Mouse (Mus musculus): ENCODE measurements around the gene Mdk. TPM values are rescaled to one million over a fixed set of nuclear protein-coding genes. Genes with fewer than 3 reads are reported as not detected.

Gene Mdk
- polyA plus RNA-seq, 1 experiment from 2014 or later: 347 TPM

DNA sequence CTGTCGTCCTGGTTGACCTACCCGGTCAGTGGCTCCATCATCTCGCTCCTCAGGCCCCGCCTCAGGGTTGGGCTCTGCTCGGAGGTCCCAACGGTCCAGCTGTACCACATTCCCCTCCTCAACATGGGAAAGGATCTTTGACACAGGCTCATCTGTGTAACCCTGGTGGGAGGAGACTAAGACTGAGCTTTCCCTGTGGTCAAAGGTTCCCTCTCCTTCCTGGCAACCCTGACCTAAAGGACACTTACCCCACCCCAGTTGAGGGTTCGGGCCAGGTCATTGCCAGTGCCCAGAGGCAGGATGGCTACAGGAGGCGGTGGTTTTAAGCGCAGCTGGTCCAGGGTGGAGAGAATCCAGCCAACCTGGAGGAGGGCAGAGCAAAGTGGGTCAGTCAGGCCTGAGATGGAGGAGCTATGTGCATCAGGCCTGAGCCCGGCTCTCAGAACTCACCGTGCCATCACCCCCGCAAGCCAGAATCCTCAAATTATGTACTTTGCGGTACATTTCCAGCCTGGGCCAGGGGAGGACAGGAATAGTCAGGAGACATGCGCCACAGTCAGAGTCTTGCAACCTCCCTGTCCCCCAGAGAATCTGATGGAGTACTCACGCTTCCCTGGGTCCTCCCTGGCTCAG is 7.3 kb upstream of the Mdk start:
- Histone ChIP-seq H3K27ac (replicated peaks) (no peak overlapping the region), H3K36me3 (peaks cover 33% of the 10 kb centered on the region), H3K4me2 (replicated peaks) (no peak overlapping the region), H3K27me3 (no peaks in the 10 kb centered on the region), H3K9ac (replicated peaks) (no peak overlapping the region), H3K4me3 (no peak overlapping the region), H3K4me1 (peaks cover 2% of the 10 kb centered on the region; the same call in 1 of the 2 replicates), H3K9me3 (no peaks in the 10 kb centered on the region)
- 89% methylated on average over 15 of the region's 15 CpGs for WGBS
- no peak for ATAC-seq (replicated peaks)

DNA sequence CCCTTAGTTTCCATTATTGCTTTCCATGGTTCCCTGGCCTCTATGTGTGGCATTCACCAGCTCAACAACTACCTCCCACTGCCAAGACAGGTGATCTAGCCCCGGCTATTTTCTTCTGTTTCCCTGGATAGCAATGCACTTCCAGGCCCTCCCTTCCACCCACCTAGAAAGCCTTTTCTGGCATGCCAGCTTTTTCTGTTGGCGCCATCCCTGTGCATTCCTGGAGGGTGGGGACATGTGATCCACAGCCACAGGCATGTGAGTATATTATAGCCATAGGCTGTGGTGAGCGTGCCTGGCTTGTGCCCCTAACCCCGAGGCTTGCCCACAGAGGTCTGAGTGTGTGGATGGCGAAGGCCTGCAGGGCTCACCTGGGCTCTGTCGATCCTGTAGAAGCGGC is 4.1 kb upstream of the Mdk start:
- no peaks in the 10 kb centered on the region for H3K27me3 ChIP-seq
- no peak overlapping the region for H3K27ac ChIP-seq (replicated peaks)
- H3K4me2 ChIP-seq (replicated peaks): no peak overlapping the region
- no peak for ATAC-seq (replicated peaks)
- no peak overlapping the region for H3K4me3 ChIP-seq
- no peak overlapping the region for H3K9ac ChIP-seq (replicated peaks)
- peaks cover 13% of the 10 kb centered on the region for H3K4me1 ChIP-seq
- H3K9me3 ChIP-seq: no peaks in the 10 kb centered on the region
- WGBS: 93% methylated on average over 7 of the region's 7 CpGs
- H3K36me3 ChIP-seq: peaks cover 33% of the 10 kb centered on the region

DNA sequence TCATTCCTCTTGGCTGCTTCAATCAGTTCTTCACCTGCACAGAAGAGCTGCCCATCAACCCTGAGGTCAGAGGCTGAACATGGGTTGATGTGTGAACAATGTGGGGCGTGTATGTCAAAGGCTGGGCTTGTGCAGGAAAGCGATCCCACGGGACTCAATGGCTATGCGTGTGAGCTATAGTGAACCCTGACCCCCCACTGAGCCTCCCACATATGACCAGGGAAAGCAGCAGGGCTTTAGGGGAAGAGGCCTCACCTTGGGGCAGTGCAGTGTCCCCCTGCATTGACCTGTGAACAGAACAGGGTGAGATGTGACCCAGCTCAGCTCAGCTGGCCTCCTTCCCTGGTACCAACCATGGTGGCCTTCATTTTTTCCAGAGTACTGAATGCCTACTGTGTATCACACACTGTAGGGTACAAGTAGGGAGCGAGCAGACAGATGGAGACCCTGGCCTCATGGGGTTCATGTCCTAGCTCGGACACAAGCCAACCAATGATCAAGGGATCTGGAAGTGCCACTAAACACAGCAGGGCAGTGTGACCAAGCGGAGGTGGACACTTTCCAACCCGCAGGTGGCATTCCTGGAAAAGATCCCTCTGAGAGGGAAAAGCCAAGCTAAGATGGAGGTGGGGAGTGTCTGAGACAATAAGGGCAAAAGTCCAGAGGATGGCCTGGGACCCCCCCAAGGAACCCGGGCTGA is 2.9 kb upstream of the Mdk start:
- Histone ChIP-seq H3K4me1 (peaks cover 24% of the 10 kb centered on the region), H3K9me3 (no peaks in the 10 kb centered on the region), H3K27me3 (no peaks in the 10 kb centered on the region), H3K36me3 (peaks cover 29% of the 10 kb centered on the region), H3K4me2 (replicated peaks) (no peak overlapping the region), H3K27ac (replicated peaks) (no peak overlapping the region), H3K4me3 (no peak overlapping the region), H3K9ac (replicated peaks) (no peak overlapping the region)
- WGBS: 93% methylated on average over 9 of the region's 9 CpGs
- ATAC-seq (replicated peaks): no peak

DNA sequence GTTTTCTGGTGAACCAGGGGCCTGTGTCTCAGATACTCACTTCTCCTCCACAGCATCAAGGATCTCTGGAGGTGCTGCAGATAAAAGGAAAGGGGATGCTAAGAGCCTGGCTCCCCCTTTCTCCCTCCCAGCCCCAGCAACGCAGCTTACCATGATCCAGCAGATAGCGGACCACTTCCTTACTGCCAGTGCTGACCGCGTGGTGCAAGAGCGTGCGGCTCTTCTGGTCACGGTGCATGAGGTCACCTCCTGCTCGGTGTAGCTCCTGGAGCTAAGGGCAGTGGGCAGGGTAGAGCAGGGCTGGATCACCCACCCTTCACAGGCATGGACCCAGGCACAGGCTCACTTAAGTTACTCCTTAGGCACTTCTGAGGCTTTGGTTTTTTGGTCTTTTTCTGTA is 1.9 kb upstream of the Mdk start:
- H3K4me1 ChIP-seq: peaks cover 31% of the 10 kb centered on the region
- no peak overlapping the region for H3K4me3 ChIP-seq
- no peaks in the 10 kb centered on the region for H3K9me3 ChIP-seq
- no peak overlapping the region for H3K4me2 ChIP-seq (replicated peaks)
- H3K9ac ChIP-seq (replicated peaks): no peak overlapping the region
- ATAC-seq (replicated peaks): no peak
- H3K27ac ChIP-seq (replicated peaks): no peak overlapping the region
- no peaks in the 10 kb centered on the region for H3K27me3 ChIP-seq
- 76% methylated on average over 8 of the region's 8 CpGs for WGBS
- peaks cover 27% of the 10 kb centered on the region for H3K36me3 ChIP-seq

GRCm38 (mm10) chr2:91933471-91933870 is 1.4 kb upstream of the Mdk start:
- H3K4me1 ChIP-seq: peaks cover 31% of the 10 kb centered on the region
- peaks cover 22% of the 10 kb centered on the region for H3K36me3 ChIP-seq
- WGBS: 39% methylated on average over 9 of the region's 9 CpGs

GRCm38 (mm10) chr2:91932737-91933350 is 747 bp upstream of the Mdk start:
- H3K9me3 ChIP-seq: no peaks in the 10 kb centered on the region
- no peaks in the 10 kb centered on the region for H3K27me3 ChIP-seq
- H3K4me1 ChIP-seq: peaks cover 37% of the 10 kb centered on the region
- peaks cover 17% of the 10 kb centered on the region for H3K36me3 ChIP-seq
- H3K9ac ChIP-seq (replicated peaks): peak overlapping the region; percentile 83; the same call in 1 of the 2 replicates
- H3K4me2 ChIP-seq (replicated peaks): no peak overlapping the region
- no peak for ATAC-seq (replicated peaks)
- H3K4me3 ChIP-seq: no peak overlapping the region
- no peak overlapping the region for H3K27ac ChIP-seq (replicated peaks)
- 15% methylated on average over 6 of the region's 6 CpGs for WGBS

More at GRCm38 (mm10) chr2:91933471-91933870, 1.4 kb upstream of the Mdk start:
- Histone ChIP-seq H3K9me3 (no peaks in the 10 kb centered on the region), H3K9ac (replicated peaks) (no peak overlapping the region), H3K27ac (replicated peaks) (no peak overlapping the region), H3K4me2 (replicated peaks) (no peak overlapping the region), H3K4me3 (no peak overlapping the region), H3K27me3 (no peaks in the 10 kb centered on the region)
- no peak for ATAC-seq (replicated peaks)

DNA sequence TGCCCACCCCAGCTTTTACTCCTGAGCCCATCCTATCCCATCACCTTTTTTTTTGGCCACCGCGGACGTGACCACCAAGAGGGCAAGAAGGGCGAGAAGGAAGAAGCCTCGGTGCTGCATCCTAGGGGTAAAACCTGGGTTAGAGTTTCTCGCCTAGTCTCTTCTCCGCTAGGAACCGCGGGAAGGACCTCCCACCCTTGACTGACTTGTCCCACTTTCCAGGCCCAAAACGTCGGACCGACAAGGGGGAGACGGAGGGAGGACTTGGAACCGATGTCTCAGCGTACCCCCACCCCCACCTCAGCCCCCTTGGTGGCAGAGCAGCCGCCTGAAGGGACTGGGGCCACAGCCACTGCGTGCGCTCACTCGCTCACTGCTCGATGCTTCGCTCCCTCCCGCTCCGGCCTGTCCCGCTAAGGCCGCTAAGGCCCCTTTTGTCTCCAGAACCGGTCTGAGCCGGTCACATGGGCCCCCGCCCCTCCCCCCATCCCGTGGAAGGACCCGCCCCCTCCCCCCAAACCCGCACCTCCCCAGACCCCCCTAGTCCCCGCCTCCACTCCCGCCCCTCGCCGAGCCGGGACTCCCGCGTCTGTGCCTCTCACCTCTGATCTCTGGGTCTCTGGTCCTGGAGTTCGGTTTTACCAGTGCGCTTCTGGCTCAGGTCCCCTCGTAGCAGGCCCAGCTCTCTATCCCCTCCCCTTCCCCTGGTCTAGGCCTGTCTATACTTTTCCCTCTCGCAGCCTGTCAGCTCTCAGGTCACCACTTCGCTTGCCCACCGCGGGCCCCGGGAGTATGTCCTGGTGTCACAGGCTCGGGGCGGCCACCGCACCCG is 553 bp downstream of the Mdk start:
- H3K4me2 ChIP-seq (replicated peaks): peak overlapping the region; percentile 88
- whole genome bisulfite sequencing: under 1% methylated on average over 48 of the region's 50 CpGs
- H3K4me1 ChIP-seq: peaks cover 37% of the 10 kb centered on the region
- H3K4me3 ChIP-seq: peak overlapping the region; percentile 75
- H3K36me3 ChIP-seq: peaks cover 5% of the 10 kb centered on the region
- H3K9ac ChIP-seq (replicated peaks): peak overlapping the region; percentile 83
- no peaks in the 10 kb centered on the region for H3K9me3 ChIP-seq
- peak; percentile 68 for ATAC-seq (replicated peaks)
- peak overlapping the region; percentile 87 for H3K27ac ChIP-seq (replicated peaks)
- H3K27me3 ChIP-seq: no peaks in the 10 kb centered on the region

DNA sequence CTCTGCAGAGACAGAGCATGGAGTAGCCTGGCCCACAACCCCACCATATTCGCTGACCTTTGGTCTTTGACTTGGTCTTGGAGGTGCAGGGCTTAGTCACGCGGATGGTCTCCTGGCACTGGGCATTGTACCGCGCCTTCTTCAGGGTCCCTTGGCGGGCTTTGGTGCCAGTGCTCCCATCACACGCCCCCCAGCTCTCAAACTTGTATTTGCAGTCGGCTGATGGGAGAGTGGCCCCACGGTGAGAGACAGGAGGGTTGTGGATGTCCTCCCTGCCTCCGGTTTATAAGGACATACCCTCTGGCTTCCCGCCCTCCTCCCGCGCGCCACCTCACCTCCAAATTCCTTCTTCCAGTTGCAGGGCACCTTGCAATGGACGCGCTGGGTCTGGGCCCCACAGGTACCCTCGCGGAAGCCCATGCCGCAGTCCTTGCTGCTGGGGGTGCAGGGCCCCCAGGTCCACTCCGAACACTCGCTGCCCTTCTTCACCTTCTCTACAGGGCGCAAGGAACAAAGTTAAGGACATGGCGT is 1.3 kb downstream of the Mdk start:
- H3K36me3 ChIP-seq: no peaks in the 10 kb centered on the region; the same call in 1 of the 2 replicates
- WGBS: 2% methylated on average over 23 of the region's 23 CpGs
- no peak for ATAC-seq (replicated peaks)

DNA sequence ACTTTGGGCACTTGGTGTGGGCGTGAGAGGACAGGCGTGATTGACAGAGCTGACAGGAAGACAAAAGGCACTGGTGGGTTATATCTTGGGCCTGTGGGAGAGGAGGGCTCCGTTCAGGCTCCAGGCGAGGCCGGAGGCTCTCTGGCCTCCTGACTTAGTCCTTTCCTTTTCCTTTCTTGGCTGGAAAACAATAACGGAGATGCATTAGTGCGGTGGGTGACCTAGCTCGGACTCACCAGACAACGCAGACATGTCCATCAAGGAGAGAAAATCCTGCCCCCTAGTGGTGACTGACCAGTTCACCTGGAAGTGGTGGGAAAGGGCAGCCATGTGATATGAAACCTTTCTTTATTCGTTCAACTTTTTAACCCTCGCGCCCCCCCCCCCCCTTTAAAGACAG is 2.2 kb downstream of the Mdk start:
- 0 out of 2 replicates have a peak, but pooled peaks have one; percentile 4 for ATAC-seq (replicated peaks)
- H3K27ac ChIP-seq (replicated peaks): no peak overlapping the region
- no peaks in the 10 kb centered on the region; the same call in 1 of the 2 replicates for H3K36me3 ChIP-seq
- no peaks in the 10 kb centered on the region for H3K9me3 ChIP-seq
- peaks cover under 1% of the 10 kb centered on the region for H3K27me3 ChIP-seq
- peak overlapping the region; percentile 75 for H3K4me3 ChIP-seq
- H3K4me1 ChIP-seq: peaks cover 37% of the 10 kb centered on the region
- peak overlapping the region; percentile 88 for H3K4me2 ChIP-seq (replicated peaks)
- peak overlapping the region; percentile 83 for H3K9ac ChIP-seq (replicated peaks)
- WGBS: 5% methylated on average over 12 of the region's 12 CpGs

More for the DNA sequence above, 1.3 kb downstream of the Mdk start:
- H3K27ac ChIP-seq (replicated peaks): peak overlapping the region; percentile 87
- H3K4me3 ChIP-seq: peak overlapping the region; percentile 75
- peak overlapping the region; percentile 88 for H3K4me2 ChIP-seq (replicated peaks)
- H3K9me3 ChIP-seq: no peaks in the 10 kb centered on the region
- H3K27me3 ChIP-seq: no peaks in the 10 kb centered on the region
- H3K4me1 ChIP-seq: peaks cover 37% of the 10 kb centered on the region
- peak overlapping the region; percentile 83 for H3K9ac ChIP-seq (replicated peaks)

- no peaks in the 10 kb centered on the region for H3K9me3 ChIP-seq
- H3K36me3 ChIP-seq: no peaks in the 10 kb centered on the region; the same call in 1 of the 2 replicates
- H3K4me3 ChIP-seq: peak overlapping the region; percentile 75; the same call in 1 of the 2 replicates
- H3K4me1 ChIP-seq: peaks cover 37% of the 10 kb centered on the region
- 46% methylated on average over 3 of the region's 3 CpGs for WGBS
- H3K27me3 ChIP-seq: peaks cover 4% of the 10 kb centered on the region
- ATAC-seq (replicated peaks): no peak
- H3K9ac ChIP-seq (replicated peaks): peak overlapping the region; percentile 41; the same call in 1 of the 2 replicates
- no peak overlapping the region for H3K27ac ChIP-seq (replicated peaks)
- peak overlapping the region; percentile 88 for H3K4me2 ChIP-seq (replicated peaks)
Measured at GRCm38 (mm10) chr2:91929455-91929854, 2.6 kb downstream of the Mdk start.

DNA sequence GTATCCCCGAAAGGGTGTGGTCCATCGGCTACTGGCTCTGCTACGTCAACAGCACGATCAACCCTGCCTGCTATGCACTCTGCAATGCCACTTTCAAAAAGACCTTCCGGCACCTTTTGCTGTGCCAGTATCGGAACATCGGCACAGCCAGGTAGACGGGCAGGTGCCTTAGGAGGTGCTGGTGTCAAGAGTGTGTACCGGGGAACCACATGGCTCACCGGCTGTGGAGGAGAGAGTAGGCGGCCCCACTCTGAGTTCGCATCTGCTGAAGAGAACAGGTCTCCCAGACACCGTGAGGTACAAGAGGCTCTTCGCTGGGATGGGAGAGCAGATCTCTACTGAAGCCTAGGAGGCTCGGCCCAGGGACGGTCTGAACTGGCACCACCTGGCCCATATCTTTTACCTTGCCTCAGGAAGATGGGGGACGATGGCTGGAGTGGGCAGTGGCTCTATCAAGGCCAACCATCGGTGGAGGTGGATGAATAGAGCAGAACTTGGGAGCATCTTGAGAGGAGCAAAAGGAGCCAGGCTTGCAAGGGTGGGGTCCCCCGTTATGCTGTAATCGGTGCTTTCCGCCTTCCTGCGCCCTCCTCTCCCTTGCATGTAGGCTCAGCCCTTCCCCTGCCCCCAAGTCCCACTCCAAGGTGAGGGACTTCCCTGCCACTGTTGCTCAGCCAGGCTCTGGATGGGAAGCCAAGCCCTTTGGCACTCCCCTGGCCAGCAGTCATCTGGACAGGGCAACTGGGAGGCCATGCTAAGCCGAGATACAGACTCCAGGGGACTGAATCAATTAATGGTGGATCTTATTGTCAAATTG is 3.4 kb downstream of the Mdk start:
- Histone ChIP-seq H3K27me3 (peaks cover 10% of the 10 kb centered on the region), H3K4me2 (replicated peaks) (no peak overlapping the region), H3K9ac (replicated peaks) (no peak overlapping the region), H3K36me3 (no peaks in the 10 kb centered on the region), H3K4me3 (no peak overlapping the region), H3K4me1 (peaks cover 40% of the 10 kb centered on the region), H3K9me3 (no peaks in the 10 kb centered on the region), H3K27ac (replicated peaks) (no peak overlapping the region)
- WGBS: 79% methylated on average over 23 of the region's 23 CpGs
- no peak for ATAC-seq (replicated peaks)

Data from forebrain, embryonic 15.5 days (tissue).